Mouse (Mus musculus) stomach, embryonic 15.5 days (tissue): Measurements from ENCODE around the gene Dop1a. TPM values are rescaled to one million over a fixed set of nuclear protein-coding genes. Genes with fewer than 3 reads are reported as not detected.
"Not testable (repeated sequence)": the region's sequence is repeated elsewhere in the genome, so short reads cannot be mapped to it uniquely, and the experiment has no call there.

Experiments used
- ATAC-seq: fragments of 200-750 bp; cut with Nextera tagmentation; 2 replicates; pipeline ENCODE4 v1.8.0; 2017; ENCODE audit warnings: low read depth, moderate number of reproducible peaks, moderate TSS enrichment; ENCODE audit not compliant: insufficient read depth, low FRiP score
- H3K27ac ChIP-seq: fragments of 300-500 bp; sonication (generic); 2 replicates; pipeline ENCODE4 v1.5.1; 2015; ENCODE audit warnings: mild to moderate bottlenecking, inconsistent platforms
- H3K27me3 ChIP-seq: fragments of 300-500 bp; sonication (generic); replicated peaks from 2 replicates; pipeline ENCODE4 v1.6.1; 2015; ENCODE audit warnings: inconsistent platforms
- H3K36me3 ChIP-seq: fragments of 300-500 bp; sonication (generic); 2 replicates; pipeline ENCODE4 v1.6.1; 2015; ENCODE audit warnings: inconsistent platforms
- H3K4me1 ChIP-seq: fragments of 300-500 bp; sonication (generic); 2 replicates; pipeline ENCODE4 v1.6.1; 2015; ENCODE audit warnings: inconsistent platforms
- H3K4me2 ChIP-seq: fragments of 300-500 bp; sonication (generic); 2 replicates; pipeline ENCODE4 v1.6.1; 2015; ENCODE audit warnings: mild to moderate bottlenecking, inconsistent platforms
- H3K4me3 ChIP-seq: fragments of 300-500 bp; sonication (generic); replicated peaks from 2 replicates; pipeline ENCODE4 v1.5.1; 2015; ENCODE audit warnings: inconsistent platforms
- H3K9ac ChIP-seq: fragments of 300-500 bp; sonication (generic); 2 replicates; pipeline ENCODE4 v1.6.1; 2015; ENCODE audit warnings: inconsistent platforms
- H3K9me3 ChIP-seq: fragments of 300-500 bp; sonication (generic); 2 replicates; pipeline ENCODE4 v1.6.1; 2016; ENCODE audit warnings: inconsistent platforms
- WGBS: fragments of 180-500 bp; shearing (Covaris S2); methylation state at CpG from one replicate; pipeline ENCODE4 v1.1.7; 2015; 5-methylcytosine and 5-hydroxymethylcytosine counted together
- polyA plus RNA-seq: library from polyadenylated mRNA; unstranded; fragments of >200 nt; fragmentation: Nextera tagmentation; extraction: Ambion mirVana; gene quantifications from 2 replicates; pipeline ENCODE4 v1.2.1, GENCODE M21; 2015

The Dop1a gene
- polyA plus RNA-seq, 1 experiment from 2014 or later: 15.3 TPM

DNA sequence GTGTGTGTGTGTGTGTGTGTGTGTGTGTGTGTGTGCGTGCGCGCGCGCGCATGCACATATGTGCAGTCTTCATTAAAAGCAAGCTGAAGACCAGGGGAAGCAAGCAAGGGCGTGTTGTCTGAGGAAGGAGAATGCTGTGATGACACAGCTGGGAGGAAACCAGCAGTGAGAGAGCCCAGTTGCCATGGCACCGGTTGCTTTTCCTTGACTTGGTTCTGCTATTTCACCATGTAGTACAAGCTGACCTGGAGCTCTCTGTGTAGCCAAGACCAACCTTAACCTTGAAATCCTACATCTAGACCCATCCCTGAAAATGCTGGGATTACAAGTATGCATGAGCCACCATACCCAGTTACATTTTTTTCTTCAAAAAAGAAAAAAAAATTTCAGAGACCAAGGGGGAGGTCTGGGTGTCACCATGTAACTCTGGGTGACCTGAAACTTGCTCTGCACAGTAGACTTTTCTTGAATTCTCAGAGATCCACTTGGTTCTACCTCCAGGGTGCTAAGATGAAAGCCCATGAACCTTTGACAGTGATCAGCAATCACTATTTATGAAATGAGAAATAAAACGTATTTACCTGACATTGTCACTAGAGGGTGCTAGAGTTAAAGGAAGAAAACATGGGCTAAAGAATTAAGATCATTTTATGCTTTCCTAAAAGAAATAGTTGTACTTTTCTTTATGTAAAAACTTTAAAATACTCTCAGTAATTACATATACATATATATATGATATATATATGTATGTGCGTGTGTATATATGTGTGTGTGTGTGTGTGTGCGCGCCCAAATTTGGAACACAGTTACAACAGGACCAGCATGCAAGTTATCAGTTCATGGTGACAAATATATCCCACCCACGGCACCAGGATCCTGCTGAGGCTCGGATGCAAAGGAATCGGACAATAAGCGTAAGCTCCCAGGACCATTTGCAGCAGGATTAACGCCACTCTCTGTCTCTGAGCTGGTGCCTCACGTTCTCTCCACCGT lies 126.0 kb downstream of the Dop1a start:
- 79% methylated on average over 19 of the region's 19 CpGs for WGBS
- Histone ChIP-seq H3K36me3 (no peaks in the 10 kb centered on the region), H3K27me3 (no peaks in the 10 kb centered on the region), H3K4me1 (no peaks in the 10 kb centered on the region), H3K4me3 (no peak overlapping the region), H3K4me2 (no peak overlapping the region), H3K9me3 (no peaks in the 10 kb centered on the region), H3K9ac (no peak overlapping the region), H3K27ac (no peak overlapping the region)
- no peak for ATAC-seq

DNA sequence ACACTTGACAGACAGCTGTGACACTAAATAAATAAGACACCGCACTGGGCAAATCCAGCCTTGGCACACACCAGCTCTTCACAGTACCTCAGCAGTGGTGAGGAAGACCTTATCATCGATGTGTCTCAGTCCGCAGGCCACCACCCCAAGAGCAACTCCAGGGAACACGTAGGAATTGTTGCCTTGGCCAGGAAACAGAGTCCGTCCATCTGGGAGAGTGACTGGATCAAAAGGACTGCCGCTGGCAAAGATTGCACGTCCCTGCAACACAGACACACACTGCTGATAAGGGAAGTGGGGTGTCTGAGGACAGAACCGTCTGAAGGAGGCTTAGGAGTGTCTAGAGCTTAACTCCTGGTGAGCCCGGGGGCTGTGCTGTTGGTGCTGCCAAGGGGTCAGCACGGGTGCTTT lies 127.4 kb downstream of the Dop1a start:
- H3K4me1 ChIP-seq, H3K36me3 ChIP-seq, ATAC-seq, H3K9me3 ChIP-seq, H3K27ac ChIP-seq, H3K4me3 ChIP-seq, H3K9ac ChIP-seq, H3K4me2 ChIP-seq, H3K27me3 ChIP-seq: not testable (repeated sequence)
- 49% methylated on average over 10 of the region's 10 CpGs for WGBS

GRCm38 (mm10) chr9:86596983-86597382 lies 130.0 kb downstream of the Dop1a start:
- not testable (repeated sequence) for H3K4me2 ChIP-seq, H3K36me3 ChIP-seq, ATAC-seq, H3K4me1 ChIP-seq, H3K9ac ChIP-seq, H3K27ac ChIP-seq, H3K9me3 ChIP-seq, H3K4me3 ChIP-seq, H3K27me3 ChIP-seq

DNA sequence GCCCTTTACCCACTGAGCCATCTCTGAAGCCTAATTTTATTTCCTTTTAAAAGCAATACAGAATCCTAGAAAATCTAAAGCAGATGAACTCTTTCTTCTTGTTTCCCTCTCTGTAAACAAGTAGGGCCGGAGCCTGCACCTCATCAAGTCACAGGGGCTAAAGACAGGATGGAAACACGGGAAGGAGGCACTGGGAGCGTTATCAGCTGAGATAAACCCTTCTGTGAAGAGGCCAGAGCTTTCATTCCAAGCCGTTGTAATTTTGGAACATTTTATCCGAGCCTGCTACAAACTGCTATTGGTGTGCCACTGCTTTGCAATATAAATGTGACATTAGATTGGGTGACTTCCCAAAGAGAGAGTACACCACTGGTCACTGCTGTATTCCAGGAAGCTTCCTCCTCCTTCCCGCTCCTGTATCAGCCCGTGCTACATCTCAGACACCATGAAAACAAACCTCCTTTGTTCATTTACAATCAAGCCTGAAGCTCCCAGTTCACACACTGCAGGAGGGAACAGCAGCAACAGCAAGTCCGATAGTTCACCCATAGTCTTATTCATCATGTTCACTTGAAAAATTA lies 132.9 kb downstream of the Dop1a start:
- H3K36me3 ChIP-seq: no peaks in the 10 kb centered on the region
- H3K4me3 ChIP-seq: no peak overlapping the region
- H3K27ac ChIP-seq: no peak overlapping the region
- no peaks in the 10 kb centered on the region for H3K27me3 ChIP-seq
- no peak overlapping the region for H3K9ac ChIP-seq
- H3K4me1 ChIP-seq: no peaks in the 10 kb centered on the region
- no peaks in the 10 kb centered on the region for H3K9me3 ChIP-seq
- no peak overlapping the region for H3K4me2 ChIP-seq
- no peak for ATAC-seq
- 43% methylated on average over 8 of the region's 8 CpGs for WGBS

Other genes with a start within 250 kb of the Dop1a start
- 4.8 and 5.8 TPM in 2 replicates for gene Ube2cbp, start 2.2 kb upstream of the Dop1a start, polyA plus RNA-seq
- 35.0 and 37.0 TPM in 2 replicates for gene Pgm3, start 104.7 kb downstream of the Dop1a start, polyA plus RNA-seq
- gene Rwdd2a, start 104.8 kb downstream of the Dop1a start, polyA plus RNA-seq: 2.4 and 2.7 TPM in 2 replicates
- gene Me1, start 228.8 kb downstream of the Dop1a start, polyA plus RNA-seq: 19.3 and 22.5 TPM in 2 replicates